Mouse (Mus musculus) T-helper 2 cell (primary cell): ENCODE data around the gene Gm11492.

Experiments used
- in situ Hi-C: fragments of 300-600 bp; cut with MboI, MseI; formaldehyde crosslinking; loops from one replicate; pipeline ENCODE4 v1.15.1; 2025; ENCODE audit warnings: high pct_unique_total_duplicates

Gene Gm11492

GRCm38 (mm10) chr11:87566501-87566900 lies at the start of gene Gm11492:
Gm11492 (plus strand) TSS chr11:87566653.
- in situ Hi-C loops = no loop called here

- in situ Hi-C loops = no loop called here
Measured at GRCm38 (mm10) chr11:87519260-87519659, 47.2 kb upstream of the Gm11492 start.

GRCm38 (mm10) chr11:87523466-87523865 lies 43.0 kb upstream of the Gm11492 start:
- in situ Hi-C loops = loop anchor here (5.0 kb wide), 1 partner anchor 36 kb away; no protein-coding TSS in a partner anchor

GRCm38 (mm10) chr11:87523967-87524366 lies 42.5 kb upstream of the Gm11492 start:
- in situ Hi-C loops = loop anchor here (5.0 kb wide), 1 partner anchor 37 kb away; no protein-coding TSS in a partner anchor

GRCm38 (mm10) chr11:87524780-87525179 lies 41.7 kb upstream of the Gm11492 start:
- in situ Hi-C loops = loop anchor here (5.0 kb wide), 1 partner anchor 37 kb away; no protein-coding TSS in a partner anchor

GRCm38 (mm10) chr11:87527364-87527763 lies 39.1 kb upstream of the Gm11492 start:
- in situ Hi-C loops = no loop called here

- in situ Hi-C loops = no loop called here
Measured at GRCm38 (mm10) chr11:87527990-87528389, 38.5 kb upstream of the Gm11492 start.

GRCm38 (mm10) chr11:87531695-87532094 lies 34.8 kb upstream of the Gm11492 start:
- in situ Hi-C loops = no loop called here

GRCm38 (mm10) chr11:87542285-87542684 lies 24.2 kb upstream of the Gm11492 start:
- in situ Hi-C loops = no loop called here

GRCm38 (mm10) chr11:87542906-87543305 lies 23.5 kb upstream of the Gm11492 start:
- in situ Hi-C loops = no loop called here

- in situ Hi-C loops = no loop called here
Measured at GRCm38 (mm10) chr11:87553342-87553741, 13.1 kb upstream of the Gm11492 start.

- in situ Hi-C loops = no loop called here
Measured at GRCm38 (mm10) chr11:87554386-87554785, 12.1 kb upstream of the Gm11492 start.

GRCm38 (mm10) chr11:87555106-87555703 lies 11.2 kb upstream of the Gm11492 start:
- in situ Hi-C loops = no loop called here

- in situ Hi-C loops = no loop called here
Measured at GRCm38 (mm10) chr11:87561208-87561607, 5.2 kb upstream of the Gm11492 start.

GRCm38 (mm10) chr11:87568255-87568953 lies 2.0 kb downstream of the Gm11492 start, which contains the start of gene Sept4:
Sept4 (plus strand) TSS chr11:87568903.
- in situ Hi-C loops = no loop called here

- in situ Hi-C loops = no loop called here
Measured at GRCm38 (mm10) chr11:87570743-87571142, 4.3 kb downstream of the Gm11492 start.

GRCm38 (mm10) chr11:87571361-87571950 lies 5.0 kb downstream of the Gm11492 start:
- in situ Hi-C loops = no loop called here

- in situ Hi-C loops = no loop called here
Measured at GRCm38 (mm10) chr11:87573751-87574150, 7.3 kb downstream of the Gm11492 start.

GRCm38 (mm10) chr11:87574520-87575180 lies 8.2 kb downstream of the Gm11492 start:
- in situ Hi-C loops = no loop called here

GRCm38 (mm10) chr11:87577601-87578248 lies 11.3 kb downstream of the Gm11492 start:
- in situ Hi-C loops = no loop called here

- in situ Hi-C loops = no loop called here
Measured at GRCm38 (mm10) chr11:87578249-87578962, 12.0 kb downstream of the Gm11492 start.
